Mouse (Mus musculus) layer of hippocampus, postnatal 25 days (tissue): Measurements from ENCODE around the gene Tnip3. TPM values are rescaled to one million over a fixed set of nuclear protein-coding genes. Genes with fewer than 3 reads are reported as not detected.

Experiments
- DNase-seq, 2 experiments: peaks; one replicate each; pipeline ENCODE4 v3.0.0; 2022; ENCODE audit warnings: mixed read lengths in 2 of 2, low spot score in 1 of 2; ENCODE audit errors: extremely low spot score in 1 of 2
- total RNA-seq, 2 experiments: library from RNA; stranded (reverse); gene quantifications; 2 replicates each; pipeline ENCODE4 v1.2.3; 2021

Tnip3 gene
- total RNA-seq, 2 experiments from 2014 or later = not detected

DNA sequence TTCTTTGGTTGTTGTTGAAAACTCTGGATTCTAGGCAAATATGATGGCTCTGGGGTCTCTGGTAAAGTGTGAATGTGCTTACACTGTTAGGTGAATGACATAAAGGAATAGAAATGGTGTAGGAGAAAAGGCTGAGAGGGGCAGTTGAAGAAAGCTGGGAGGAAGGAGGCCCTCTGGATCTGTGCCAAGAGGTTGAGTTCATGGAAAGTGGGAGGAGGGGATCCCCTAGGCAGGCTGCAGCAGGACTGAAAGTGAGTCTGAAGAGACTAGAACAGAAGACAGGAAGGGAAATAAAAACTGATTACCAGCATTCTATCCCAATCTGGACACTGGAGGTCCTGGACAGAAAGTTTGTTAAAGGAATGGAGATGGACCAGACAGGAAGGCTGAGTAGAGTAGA is 117.3 kb downstream of the Tnip3 start:
- no peak for DNase-seq

DNA sequence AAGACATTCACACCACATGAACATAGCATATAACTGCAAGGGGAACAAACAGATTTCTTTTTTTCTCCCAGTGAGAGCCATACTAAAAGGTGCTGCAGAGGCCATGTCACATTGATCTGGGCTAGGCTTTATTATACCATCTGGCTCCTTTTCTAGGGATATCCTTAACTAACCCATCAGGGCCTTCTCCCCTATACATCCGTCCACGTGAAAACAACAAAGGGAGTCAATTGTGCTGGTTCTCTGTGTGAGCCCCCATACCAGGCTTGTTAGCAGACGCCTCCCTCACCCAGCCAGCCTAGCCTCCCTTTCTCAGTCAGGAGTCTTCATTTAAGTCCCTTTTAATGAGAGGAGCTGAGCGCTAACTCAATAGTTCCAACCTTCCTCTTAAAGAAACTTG is 119.0 kb downstream of the Tnip3 start:
- DNase-seq = no peak

DNA sequence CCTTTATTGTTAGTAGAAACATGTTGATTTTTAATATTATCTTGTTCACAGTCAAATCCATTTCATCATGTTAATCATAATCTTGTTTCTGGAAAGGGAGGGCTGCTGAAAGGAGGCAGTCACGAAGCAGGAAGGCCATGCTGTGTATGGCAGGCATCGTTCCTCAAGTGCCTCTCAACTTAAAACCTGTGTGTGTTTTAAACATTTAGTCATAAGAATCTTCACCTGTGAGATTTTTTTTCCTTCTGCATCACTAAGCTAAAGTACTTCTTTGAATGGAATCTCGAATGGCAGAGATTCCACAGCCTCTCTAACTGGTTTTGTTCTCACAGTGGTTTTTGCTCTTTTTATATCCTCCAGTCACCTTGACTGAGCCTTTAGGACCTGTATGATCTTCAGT is 121.3 kb downstream of the Tnip3 start:
- DNase-seq = no peak

DNA sequence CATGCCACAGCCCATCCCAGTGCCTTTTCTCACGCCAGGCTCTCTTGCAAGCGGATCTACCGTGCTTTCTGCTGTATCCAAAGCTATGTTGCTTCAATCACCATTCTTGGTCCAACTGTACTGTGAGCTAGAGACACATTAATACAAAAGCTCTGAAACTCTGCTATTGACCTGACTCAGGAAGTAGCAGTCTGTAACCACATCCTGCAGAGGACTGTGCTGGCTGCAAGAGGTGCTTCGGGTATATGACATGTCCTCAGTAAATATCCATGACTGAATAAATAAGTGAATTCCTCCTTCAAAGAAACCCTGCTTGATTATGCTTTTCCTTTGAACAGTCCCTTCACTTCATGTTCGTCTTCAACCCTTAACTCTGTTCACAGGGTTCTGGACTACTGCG is 122.6 kb downstream of the Tnip3 start:
- DNase-seq = no peak

DNA sequence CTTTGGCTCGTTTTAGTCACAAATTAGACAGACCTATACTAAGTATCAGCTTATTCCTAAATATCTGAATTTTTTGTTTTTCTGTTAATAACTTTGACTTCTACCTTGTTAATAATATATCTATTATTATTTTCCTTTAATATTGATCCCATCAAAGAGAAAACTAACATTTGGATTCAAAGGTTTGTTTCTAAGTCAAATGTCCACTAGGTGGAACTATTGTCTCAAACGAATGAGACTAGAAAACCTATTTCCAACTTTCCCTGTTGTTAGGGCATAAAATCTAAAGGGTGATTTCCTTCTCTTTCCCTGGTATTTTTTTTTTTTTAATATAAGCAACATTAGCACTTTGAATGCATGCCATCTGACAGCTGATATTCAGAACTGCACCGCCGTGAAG is 126.3 kb downstream of the Tnip3 start:
- DNase-seq = no peak

DNA sequence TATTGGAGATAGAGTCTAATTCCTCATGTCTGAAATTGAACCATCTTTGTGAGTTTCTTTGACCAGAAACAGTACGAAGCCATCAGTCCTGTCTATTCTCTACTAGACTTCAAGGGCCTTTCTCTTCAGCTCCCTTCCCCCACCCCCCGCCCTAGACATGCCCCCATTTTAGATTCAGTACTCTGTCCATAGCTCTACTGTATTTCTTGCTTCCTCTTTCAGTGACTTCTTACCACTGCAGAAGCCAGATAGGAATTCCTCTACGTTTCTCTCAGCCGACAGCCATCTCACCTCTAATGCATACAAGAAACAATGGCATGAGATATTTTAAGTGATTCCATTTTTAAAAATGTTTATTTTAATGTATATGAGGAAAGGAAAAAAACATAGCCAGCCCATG is 136.2 kb downstream of the Tnip3 start:
- DNase-seq = no peak

DNA sequence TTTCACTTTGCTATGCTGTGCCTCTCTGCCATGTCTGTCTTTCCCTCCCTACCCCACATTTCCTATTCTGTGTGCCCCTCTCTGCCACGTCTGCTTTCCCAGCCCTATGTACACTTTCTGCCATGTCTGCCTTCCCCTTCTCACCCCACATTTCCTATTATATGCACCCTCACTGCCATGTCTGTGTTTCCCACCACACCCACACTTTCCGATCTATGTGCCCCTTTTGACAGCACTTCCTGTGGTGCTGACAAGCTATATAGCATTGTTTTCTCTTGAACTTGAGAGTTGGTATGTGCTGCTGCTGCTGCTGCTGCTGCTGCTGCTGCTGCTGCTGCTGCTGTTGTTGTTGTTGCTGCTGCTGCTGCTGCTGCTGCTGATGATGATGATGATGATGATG is 136.9 kb downstream of the Tnip3 start:
- DNase-seq = no peak

DNA sequence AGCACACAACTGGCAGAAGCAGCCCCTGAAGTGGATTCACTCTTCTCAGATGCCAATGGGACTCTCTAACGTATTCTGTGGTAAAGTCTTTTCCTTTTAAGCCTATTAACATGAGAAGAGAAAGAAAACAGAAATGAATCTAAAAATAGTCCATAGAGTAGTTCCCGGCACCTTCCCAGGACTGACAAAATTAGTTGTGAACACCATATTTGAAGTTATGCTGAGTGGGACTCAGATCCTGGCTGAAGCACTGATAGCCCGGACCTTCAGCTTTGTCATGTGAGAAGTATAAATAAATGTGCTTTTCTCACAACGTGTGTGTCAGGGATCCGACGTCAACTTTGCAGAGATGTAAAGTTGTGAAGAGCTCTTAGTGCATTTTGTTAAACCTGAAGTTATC is 138.9 kb downstream of the Tnip3 start:
- DNase-seq = no peak

DNA sequence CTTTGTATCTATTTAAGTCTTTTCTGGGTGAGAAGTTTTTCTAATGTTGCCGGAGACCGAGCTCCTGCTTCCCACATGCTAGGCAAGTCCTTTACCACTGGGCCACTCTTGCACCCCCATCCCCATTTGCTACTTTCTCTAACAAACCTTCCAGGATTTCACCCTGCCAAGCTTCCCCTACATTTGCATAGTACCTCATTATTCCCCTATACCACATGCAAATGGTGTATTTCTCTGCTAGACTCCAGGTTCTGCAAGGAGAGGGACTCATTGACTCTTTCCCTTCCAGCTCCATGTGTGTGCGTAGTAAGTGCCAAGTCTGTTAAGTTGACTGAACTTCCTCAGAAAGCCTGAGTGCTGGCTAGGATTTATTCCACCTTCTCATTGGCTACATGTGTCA is 141.2 kb downstream of the Tnip3 start:
- no peak for DNase-seq

DNA sequence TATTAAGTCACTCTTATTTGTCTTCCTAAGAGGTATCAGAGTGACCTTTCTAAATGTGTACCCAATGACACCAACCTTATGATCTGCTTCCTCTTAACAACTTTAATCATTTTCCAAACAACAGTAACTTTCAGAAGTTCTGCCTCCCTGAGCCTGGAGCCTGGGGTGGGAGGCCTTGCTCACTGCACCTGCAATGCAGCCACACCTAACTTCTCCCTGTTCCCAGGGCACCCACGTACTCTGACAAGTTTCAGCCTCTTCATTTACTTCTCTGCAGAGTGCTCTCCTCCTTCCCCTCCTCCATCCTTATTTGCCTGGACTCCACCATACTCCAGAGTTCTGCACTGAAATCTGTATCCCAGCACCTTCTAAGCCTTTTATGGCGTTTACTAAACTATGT is 144.9 kb downstream of the Tnip3 start:
- DNase-seq = no peak

DNA sequence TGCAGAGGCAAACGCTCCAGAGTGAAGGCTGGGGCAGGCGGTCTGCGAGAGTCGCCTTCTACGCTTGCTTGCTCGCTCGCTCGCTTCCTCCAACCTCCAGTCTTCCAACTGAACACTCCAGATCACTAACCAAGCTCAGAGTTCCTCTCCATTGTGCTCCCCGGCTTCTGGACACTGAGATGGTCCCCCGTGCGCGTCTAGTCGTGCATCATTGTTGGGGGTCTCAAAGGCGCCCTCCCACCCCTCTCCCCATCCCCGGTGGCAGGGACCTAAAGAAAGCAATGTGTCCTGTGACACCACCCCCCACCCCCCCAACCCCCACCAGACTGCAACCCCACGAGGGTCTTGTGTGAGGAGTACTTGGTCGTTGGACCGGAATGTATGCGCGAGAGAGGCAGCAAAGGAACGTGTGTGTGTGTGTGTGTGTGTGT is 145.9 kb downstream of the Tnip3 start:
- DNase-seq = no peak

DNA sequence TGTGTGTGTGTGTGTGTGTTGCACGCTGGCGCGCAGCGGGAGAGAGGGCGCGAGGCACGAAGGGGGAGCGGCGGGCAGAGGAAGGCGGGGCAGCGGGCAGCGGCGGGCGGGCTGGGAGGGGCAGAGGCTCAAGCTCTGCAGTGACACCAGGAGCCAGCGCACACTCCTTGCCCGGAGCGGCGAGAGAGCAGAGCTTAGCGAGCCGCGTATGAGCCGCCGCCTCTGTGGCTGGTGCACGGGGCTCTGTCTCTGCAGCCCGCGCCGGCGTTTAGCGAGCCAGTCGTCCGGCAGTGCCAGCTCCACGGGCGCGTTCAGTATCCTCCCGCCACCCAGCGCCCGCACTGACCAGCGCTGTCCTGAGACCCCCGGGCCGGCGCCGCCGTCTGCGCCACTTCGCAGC is 146.3 kb downstream of the Tnip3 start, which contains the start of gene Ndnf:
TSS of gene Ndnf (plus strand) at position 140 of the 400 bp plus-strand sequence.
- DNase-seq = peak; percentile 31 to 40

DNA sequence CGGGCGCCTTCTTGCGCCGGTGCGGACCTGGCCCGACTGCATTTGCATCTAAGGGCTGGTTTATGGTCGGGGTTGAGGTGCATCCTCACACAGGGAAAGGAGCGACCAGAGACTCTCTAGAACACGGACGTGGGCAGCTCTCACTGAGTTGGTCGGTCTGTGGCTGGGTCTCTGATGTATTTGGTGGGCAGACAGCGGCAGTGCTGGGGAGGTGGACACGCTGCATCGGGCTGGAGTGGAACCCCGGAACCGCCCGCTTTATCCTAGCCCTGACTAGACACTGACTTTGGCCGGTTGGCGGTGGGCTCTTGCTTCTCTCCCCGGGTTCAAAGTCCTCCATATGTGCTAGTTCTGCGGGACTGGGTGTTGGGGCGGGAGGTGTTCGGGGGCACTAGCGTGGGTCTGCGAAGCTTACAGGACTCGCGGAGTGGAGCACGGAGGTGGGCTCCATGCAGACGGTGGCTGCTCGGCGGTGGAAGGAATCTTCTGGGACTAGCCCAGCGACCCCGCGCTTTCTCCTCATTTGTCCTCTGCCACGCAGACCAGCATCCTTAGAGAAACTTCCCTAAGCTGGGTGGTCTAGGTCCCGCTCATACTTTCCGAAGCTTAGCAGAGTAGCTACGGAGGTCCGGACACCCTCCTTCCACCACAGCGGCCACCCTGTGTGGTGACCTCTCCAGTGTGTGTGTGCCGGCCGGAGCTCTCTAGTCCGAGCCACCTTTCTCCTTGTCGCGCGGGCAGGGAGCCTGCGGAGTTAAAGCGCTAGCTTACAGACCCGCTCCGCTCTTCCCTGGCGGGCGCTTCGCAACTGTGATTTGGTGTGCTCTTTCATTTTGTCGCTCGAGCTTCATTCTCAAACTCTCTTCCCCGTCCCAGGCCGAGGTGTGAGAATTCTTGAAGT is 147.3 kb downstream of the Tnip3 start:
- peak in 1 of 2 experiments; percentile 9 for DNase-seq

Other genes starting within 250 kb of the Tnip3 start
- gene C130060K24Rik, start 144.2 kb upstream of the Tnip3 start, total RNA-seq = under 1 TPM; 0.16 to 0.66 TPM
- 10 to 100 TPM; 23.0 to 23.2 TPM for gene Ndnf, start 146.3 kb downstream of the Tnip3 start, total RNA-seq